Comparison of ENCODE assay signal across 19 mouse cellular contexts in the genomic region with DNA sequence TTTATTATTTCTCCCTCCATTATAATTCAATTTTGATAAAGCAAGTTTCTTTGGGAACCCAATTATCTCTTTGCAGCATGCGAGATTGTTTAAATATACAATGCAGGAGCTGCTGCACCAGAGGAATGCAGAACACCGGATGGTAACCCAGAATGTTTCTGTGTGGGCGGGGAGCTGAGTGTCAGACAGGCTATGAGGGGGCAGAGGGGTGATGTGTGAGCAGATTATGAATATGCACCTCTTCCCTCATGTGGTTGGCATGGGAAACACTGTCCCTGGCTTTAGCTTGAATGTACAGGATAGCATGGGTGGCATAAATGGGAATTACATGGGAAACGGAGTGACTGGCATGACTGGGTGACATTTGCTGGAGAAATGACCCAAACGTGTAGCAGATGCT.
DNase-seq lines count a peak whose midpoint lies in the region; ATAC-seq and TF ChIP-seq lines count a peak whose summit lies in the region.
"Had no signal": no experiment of that assay in that cellular context is flagged by ENCODE, and none has a peak within 500 bp of the region (broad histone marks: within the 10 kb centered on the region; RNA-seq: fewer than 3 reads in every experiment).

No protein-coding gene starts in this region.

- WGBS in forebrain, embryonic 10.5 days = 71% methylated on average over 5 of the region's 5 CpGs
- 37% methylated on average over 5 of the region's 5 CpGs for WGBS in forebrain, postnatal 0 days
- WGBS in hindbrain, embryonic 14.5 days = 46% methylated on average over 5 of the region's 5 CpGs
- 37% methylated on average over 5 of the region's 5 CpGs for WGBS in hindbrain, postnatal 0 days
- 48% methylated on average over 5 of the region's 5 CpGs for WGBS in midbrain, embryonic 15.5 days
- WGBS in midbrain, embryonic 14.5 days = 54% methylated on average over 5 of the region's 5 CpGs
- 36% methylated on average over 5 of the region's 5 CpGs for WGBS in kidney, adult 2 months

- no peak for DNase-seq in forebrain, embryonic 10.5 days (ENCODE audit: extremely low spot score, low spot score)
- no peak for DNase-seq in forebrain, postnatal 0 days
- DNase-seq in hindbrain, embryonic 14.5 days (ENCODE audit: low spot score) = no peak
- DNase-seq in hindbrain, postnatal 0 days (ENCODE audit: low spot score) = no peak
- no peak for DNase-seq in midbrain, embryonic 14.5 days
- DNase-seq in Muller cell, postnatal 12 days (ENCODE audit: inconsistent ontology term) = peak; percentile 59
- DNase-seq in kidney, adult 2 months = no peak
- DNase-seq: cerebellum, adult 11-12 months; gastrocnemius, postnatal 36 days; kidney, postnatal 10 days; right cerebral cortex, postnatal 4 days had no signal

- H3K4me3 ChIP-seq in forebrain, embryonic 10.5 days = no peak overlapping the region
- H3K4me3 ChIP-seq in forebrain, postnatal 0 days (ENCODE audit: low read depth, low read length) = no peak overlapping the region
- no peak overlapping the region for H3K4me3 ChIP-seq in hindbrain, embryonic 14.5 days (replicated peaks; ENCODE audit: low read length)
- H3K4me3 ChIP-seq in hindbrain, postnatal 0 days (ENCODE audit: low read length) = no peak overlapping the region
- no peak overlapping the region for H3K4me3 ChIP-seq in midbrain, embryonic 15.5 days
- no peak overlapping the region for H3K4me3 ChIP-seq in midbrain, embryonic 14.5 days (replicated peaks; ENCODE audit: low read depth, low read length)
- no peak overlapping the region for H3K4me3 ChIP-seq in kidney, adult 2 months (ENCODE audit: insufficient read depth, low read depth, low read length)
- H3K4me3 ChIP-seq: embryonic facial prominence, embryonic 12.5 days; limb, embryonic 12.5 days; megakaryocyte, embryonic 14.5 days had no signal

- H3K27me3 ChIP-seq in forebrain, embryonic 10.5 days (ENCODE audit: poor library complexity, severe bottlenecking) = peaks cover 72% of the 10 kb centered on the region
- H3K27me3 ChIP-seq in forebrain, postnatal 0 days (ENCODE audit: insufficient read depth, low read length) = no peaks in the 10 kb centered on the region
- peaks cover 6% of the 10 kb centered on the region; the same call in 1 of the 2 replicates for H3K27me3 ChIP-seq in hindbrain, embryonic 14.5 days (ENCODE audit: control insufficient read depth, insufficient read depth, low read length)
- no peaks in the 10 kb centered on the region for H3K27me3 ChIP-seq in hindbrain, postnatal 0 days (ENCODE audit: insufficient read depth, low read length)
- no peaks in the 10 kb centered on the region for H3K27me3 ChIP-seq in midbrain, embryonic 15.5 days (replicated peaks)
- no peaks in the 10 kb centered on the region for H3K27me3 ChIP-seq in midbrain, embryonic 14.5 days (ENCODE audit: control insufficient read depth, insufficient read depth, low read length)
- H3K27me3 ChIP-seq in kidney, adult 2 months (replicated peaks; ENCODE audit: control insufficient read depth, insufficient read depth, low read length) = no peaks in the 10 kb centered on the region
- H3K27me3 ChIP-seq: embryonic facial prominence, embryonic 12.5 days; limb, embryonic 12.5 days had no signal

- H3K9me3 ChIP-seq in forebrain, embryonic 10.5 days = no peaks in the 10 kb centered on the region
- H3K9me3 ChIP-seq in forebrain, postnatal 0 days (ENCODE audit: low read length) = no peaks in the 10 kb centered on the region
- no peaks in the 10 kb centered on the region for H3K9me3 ChIP-seq in hindbrain, embryonic 14.5 days (ENCODE audit: control insufficient read depth, low read length)
- H3K9me3 ChIP-seq in hindbrain, postnatal 0 days (ENCODE audit: low read length) = no peaks in the 10 kb centered on the region
- H3K9me3 ChIP-seq in midbrain, embryonic 15.5 days = no peaks in the 10 kb centered on the region
- H3K9me3 ChIP-seq in midbrain, embryonic 14.5 days (ENCODE audit: control insufficient read depth, low read length) = no peaks in the 10 kb centered on the region
- H3K9me3 ChIP-seq: embryonic facial prominence, embryonic 12.5 days; limb, embryonic 12.5 days; megakaryocyte, embryonic 14.5 days had no signal

- 0 out of 2 replicates have a peak overlapping the region, but pooled peaks have one; percentile 33 for H3K27ac ChIP-seq in forebrain, embryonic 10.5 days
- H3K27ac ChIP-seq in forebrain, postnatal 0 days (ENCODE audit: low read depth, low read length) = no peak overlapping the region
- H3K27ac ChIP-seq in hindbrain, embryonic 14.5 days = 0 out of 2 replicates have a peak overlapping the region, but pooled peaks have one; percentile 2
- H3K27ac ChIP-seq in hindbrain, postnatal 0 days = no peak overlapping the region
- 0 out of 2 replicates have a peak overlapping the region, but pooled peaks have one; percentile 9 for H3K27ac ChIP-seq in midbrain, embryonic 15.5 days
- H3K27ac ChIP-seq in midbrain, embryonic 14.5 days (replicated peaks; ENCODE audit: low read depth, low read length) = no peak overlapping the region
- H3K27ac ChIP-seq in kidney, adult 2 months (ENCODE audit: insufficient read depth, low read depth, low read length) = no peak overlapping the region
- H3K27ac ChIP-seq: embryonic facial prominence, embryonic 12.5 days; limb, embryonic 12.5 days; liver, embryonic 14.5 days had no signal

- no peaks in the 10 kb centered on the region for H3K36me3 ChIP-seq in forebrain, embryonic 10.5 days (replicated peaks)
- no peaks in the 10 kb centered on the region for H3K36me3 ChIP-seq in forebrain, postnatal 0 days (ENCODE audit: insufficient read depth)
- H3K36me3 ChIP-seq in hindbrain, embryonic 14.5 days (replicated peaks; ENCODE audit: control insufficient read depth, insufficient read depth) = no peaks in the 10 kb centered on the region
- H3K36me3 ChIP-seq in hindbrain, postnatal 0 days (ENCODE audit: insufficient read depth, low read length) = no peaks in the 10 kb centered on the region
- no peaks in the 10 kb centered on the region for H3K36me3 ChIP-seq in midbrain, embryonic 15.5 days (replicated peaks)
- H3K36me3 ChIP-seq in midbrain, embryonic 14.5 days (ENCODE audit: control insufficient read depth, insufficient read depth, low read length) = no peaks in the 10 kb centered on the region
- H3K36me3 ChIP-seq in kidney, adult 2 months (ENCODE audit: control insufficient read depth, insufficient read depth, low read length) = no peaks in the 10 kb centered on the region
- H3K36me3 ChIP-seq: embryonic facial prominence, embryonic 12.5 days; limb, embryonic 12.5 days had no signal

- H3K9ac ChIP-seq in forebrain, postnatal 0 days = no peak overlapping the region
- H3K9ac ChIP-seq in hindbrain, embryonic 14.5 days = no peak overlapping the region
- H3K9ac ChIP-seq in hindbrain, postnatal 0 days (replicated peaks; ENCODE audit: low read length) = no peak overlapping the region
- no peak overlapping the region for H3K9ac ChIP-seq in midbrain, embryonic 15.5 days
- no peak overlapping the region for H3K9ac ChIP-seq in midbrain, embryonic 14.5 days (replicated peaks; ENCODE audit: low read length)
- H3K9ac ChIP-seq: embryonic facial prominence, embryonic 12.5 days; limb, embryonic 12.5 days; liver, embryonic 14.5 days had no signal

- ATAC-seq in forebrain, postnatal 0 days = no peak
- ATAC-seq in hindbrain, embryonic 14.5 days (ENCODE audit: low FRiP score) = no peak
- ATAC-seq in hindbrain, postnatal 0 days = no peak
- no peak; the same call in 1 of the 2 replicates for ATAC-seq in midbrain, embryonic 15.5 days (replicated peaks)
- ATAC-seq in midbrain, embryonic 14.5 days (ENCODE audit: low FRiP score, low TSS enrichment) = no peak
- ATAC-seq: intestine, postnatal 0 days; lung, postnatal 0 days had no signal

- H3K4me1 ChIP-seq in forebrain, embryonic 10.5 days = peaks cover 15% of the 10 kb centered on the region; the same call in 1 of the 2 replicates
- peaks cover 10% of the 10 kb centered on the region for H3K4me1 ChIP-seq in forebrain, postnatal 0 days (ENCODE audit: insufficient read depth)
- peaks cover 12% of the 10 kb centered on the region for H3K4me1 ChIP-seq in hindbrain, embryonic 14.5 days (replicated peaks; ENCODE audit: control insufficient read depth, insufficient read depth, low read length)
- peaks cover 7% of the 10 kb centered on the region; the same call in 1 of the 2 replicates for H3K4me1 ChIP-seq in hindbrain, postnatal 0 days (ENCODE audit: insufficient read depth, low read length)
- peaks cover 17% of the 10 kb centered on the region for H3K4me1 ChIP-seq in midbrain, embryonic 15.5 days
- H3K4me1 ChIP-seq in midbrain, embryonic 14.5 days (ENCODE audit: control insufficient read depth, insufficient read depth, low read length) = peaks cover 7% of the 10 kb centered on the region; the same call in 1 of the 2 replicates
- H3K4me1 ChIP-seq in kidney, adult 2 months (ENCODE audit: control insufficient read depth, insufficient read depth, low read length) = no peaks in the 10 kb centered on the region
- H3K4me1 ChIP-seq: embryonic facial prominence, embryonic 12.5 days; limb, embryonic 12.5 days; megakaryocyte, embryonic 14.5 days had no signal

- no peak for TF ChIP-seq POLR2A in kidney, adult 2 months (IDR thresholded peaks at IDR 0.05; ENCODE audit: low read depth, low read length)

- TF ChIP-seq CTCF in forebrain, postnatal 0 days (IDR thresholded peaks at IDR 0.05; ENCODE audit: low read depth) = no peak
- TF ChIP-seq CTCF in hindbrain, postnatal 0 days (IDR thresholded peaks at IDR 0.05; ENCODE audit: low read depth) = no peak
- TF ChIP-seq CTCF in kidney, adult 2 months (conservative IDR thresholded peaks at IDR 0.05; ENCODE audit: insufficient read depth, insufficient read length, low read depth, low read length) = no peak

- no peak overlapping the region for H3K4me2 ChIP-seq in forebrain, postnatal 0 days (ENCODE audit: low read depth)
- no peak overlapping the region for H3K4me2 ChIP-seq in hindbrain, embryonic 14.5 days (replicated peaks)
- no peak overlapping the region for H3K4me2 ChIP-seq in hindbrain, postnatal 0 days (ENCODE audit: low read depth, low read length)
- H3K4me2 ChIP-seq in midbrain, embryonic 15.5 days = no peak overlapping the region
- no peak overlapping the region for H3K4me2 ChIP-seq in midbrain, embryonic 14.5 days (ENCODE audit: low read length)
- H3K4me2 ChIP-seq: embryonic facial prominence, embryonic 12.5 days; heart, embryonic 11.5 days; limb, embryonic 12.5 days had no signal

Comparison
In these comparisons a context has a peak if more than half of its experiments do, and no peak if none do; other contexts are left out.
1. H3K27ac ChIP-seq: peak in forebrain, embryonic 10.5 days (single experiment), hindbrain, embryonic 14.5 days (single experiment) and midbrain, embryonic 15.5 days (single experiment); none in forebrain, postnatal 0 days (single experiment), hindbrain, postnatal 0 days (single experiment), midbrain, embryonic 14.5 days (single experiment) and kidney, adult 2 months (single experiment).